Mouse (Mus musculus): ENCODE data around the gene Heatr5a. TPM values are rescaled to one million over a fixed set of nuclear protein-coding genes. Genes with fewer than 3 reads are reported as not detected.

The Heatr5a gene
- polyA plus RNA-seq, 1 experiment from 2014 or later = 7.9 TPM

DNA sequence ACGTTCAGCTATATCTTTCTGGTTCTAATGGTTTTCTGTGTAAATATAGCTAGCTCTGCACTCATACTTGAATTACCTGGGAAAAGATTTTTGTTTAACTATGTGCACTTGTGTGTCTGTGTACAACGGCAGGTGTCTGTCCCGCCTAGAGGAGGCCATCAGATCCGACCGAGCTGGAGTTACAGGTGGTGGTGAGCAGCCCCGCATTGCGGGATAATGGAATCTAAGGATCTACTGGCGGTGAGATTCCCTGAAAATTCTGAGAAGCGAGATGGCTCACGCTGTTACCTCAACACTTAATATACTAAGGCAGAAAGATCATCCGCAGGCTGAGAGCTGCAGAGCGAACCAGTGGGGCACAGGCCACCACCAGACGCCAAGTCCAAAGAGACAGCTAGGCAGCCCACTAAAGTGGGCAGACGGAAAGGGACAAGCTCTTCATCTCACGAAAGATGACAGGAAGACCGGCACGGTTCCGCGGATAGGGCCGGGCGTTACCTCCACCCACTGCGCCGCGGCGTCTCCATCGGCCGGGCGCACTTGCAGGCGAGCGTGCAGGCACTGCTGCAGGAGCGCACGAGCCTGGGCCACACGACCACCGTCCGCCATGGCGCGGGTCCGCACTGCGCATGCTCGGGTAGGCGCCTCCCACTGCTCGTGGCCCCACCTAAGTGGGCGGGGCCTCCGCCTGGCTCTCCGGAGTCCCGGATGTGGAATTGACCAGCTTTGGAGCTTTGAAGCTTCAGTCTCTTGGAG is 34.9 kb upstream of the Heatr5a start, which contains the start of gene Dtd2:
TSS of gene Dtd2 (minus strand) at position 625 of the 756 bp plus-strand sequence.
- peak; percentile 95 for ATAC-seq (replicated peaks; ENCODE audit: extremely low read depth, insufficient read depth, low FRiP score)
- 0 out of 2 replicates have a peak, but pooled peaks cover 2% of the 10 kb centered on the region for H3K36me3 ChIP-seq (ENCODE audit: control insufficient read depth, insufficient read depth)
- no peaks in the 10 kb centered on the region for H3K27me3 ChIP-seq (ENCODE audit: control insufficient read depth, insufficient read depth, low read length)
- H3K9ac ChIP-seq (ENCODE audit: low read length) = peak within 1 kb of the TSS; percentile 73
- H3K4me2 ChIP-seq (ENCODE audit: low read depth, low read length) = peak within 1 kb of the TSS; percentile 78
- peaks cover 7% of the 10 kb centered on the region; the same call in 1 of the 2 replicates for H3K4me1 ChIP-seq (ENCODE audit: control insufficient read depth, insufficient read depth, low read length)
- 2% methylated on average over 46 of the region's 46 CpGs for WGBS
- no peaks in the 10 kb centered on the region for H3K9me3 ChIP-seq (replicated peaks; ENCODE audit: control insufficient read depth, low read length)
- H3K27ac ChIP-seq (ENCODE audit: low read length) = peak within 1 kb of the TSS; percentile 58; the same call in 1 of the 2 replicates
- H3K4me3 ChIP-seq (ENCODE audit: low read length) = peak within 1 kb of the TSS; percentile 65

DNA sequence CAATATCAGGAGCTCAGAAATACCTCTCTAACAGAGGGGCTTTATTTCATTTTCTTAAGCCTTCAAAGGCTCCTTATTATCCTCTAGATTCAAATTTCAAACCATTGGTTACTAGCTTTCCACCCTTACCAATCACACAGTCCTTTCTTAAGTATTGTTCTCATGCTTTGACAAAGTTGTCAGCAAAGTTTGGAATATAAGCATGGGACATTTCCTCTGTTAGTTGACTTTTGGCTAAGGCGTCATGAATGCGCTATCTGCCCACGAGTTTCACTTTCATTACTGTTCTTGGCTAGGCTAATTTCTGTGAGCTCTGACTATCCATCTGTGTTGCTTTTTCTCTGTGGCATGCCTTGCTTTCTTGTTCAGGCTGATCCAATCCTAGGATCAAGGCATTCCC is 31.6 kb upstream of the Heatr5a start:
- peaks cover 7% of the 10 kb centered on the region; the same call in 1 of the 2 replicates for H3K4me1 ChIP-seq (ENCODE audit: control insufficient read depth, insufficient read depth, low read length)
- H3K9ac ChIP-seq (ENCODE audit: low read length) = no peak overlapping the region
- H3K9me3 ChIP-seq (replicated peaks; ENCODE audit: control insufficient read depth, low read length) = no peaks in the 10 kb centered on the region
- no peaks in the 10 kb centered on the region for H3K27me3 ChIP-seq (ENCODE audit: control insufficient read depth, insufficient read depth, low read length)
- H3K4me3 ChIP-seq (ENCODE audit: low read length) = no peak overlapping the region
- no peak overlapping the region for H3K27ac ChIP-seq (ENCODE audit: low read length)
- H3K4me2 ChIP-seq (ENCODE audit: low read depth, low read length) = no peak overlapping the region
- 89% methylated on average over 3 of the region's 3 CpGs for WGBS
- no peak for ATAC-seq (replicated peaks; ENCODE audit: extremely low read depth, insufficient read depth, low FRiP score)
- H3K36me3 ChIP-seq (ENCODE audit: control insufficient read depth, insufficient read depth) = peaks cover 9% of the 10 kb centered on the region

DNA sequence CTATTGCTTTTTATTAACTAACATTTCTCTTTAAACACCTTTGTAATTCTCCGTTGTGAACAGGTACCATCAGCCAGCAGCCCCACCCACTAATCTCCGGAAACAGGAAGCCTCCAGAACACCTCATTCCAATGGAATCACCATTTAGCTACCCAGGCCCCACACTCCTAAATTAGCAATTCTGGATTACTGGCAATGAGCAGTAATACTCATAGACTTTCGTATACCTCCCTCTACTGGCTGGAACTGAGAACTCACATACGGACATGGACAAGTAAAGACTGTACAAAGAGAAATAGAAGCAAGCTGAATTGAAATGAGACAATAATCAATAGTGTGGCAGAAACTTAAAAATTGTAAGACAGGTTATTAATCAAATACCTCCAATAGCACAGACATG is 30.4 kb upstream of the Heatr5a start:
- 20% methylated on average over 4 of the region's 4 CpGs for WGBS
- peaks cover 6% of the 10 kb centered on the region; the same call in 1 of the 2 replicates for H3K4me1 ChIP-seq (ENCODE audit: control insufficient read depth, insufficient read depth, low read length)
- no peaks in the 10 kb centered on the region for H3K27me3 ChIP-seq (ENCODE audit: control insufficient read depth, insufficient read depth, low read length)
- peaks cover 13% of the 10 kb centered on the region for H3K36me3 ChIP-seq (ENCODE audit: control insufficient read depth, insufficient read depth)
- no peak overlapping the region for H3K9ac ChIP-seq (ENCODE audit: low read length)
- H3K4me3 ChIP-seq (ENCODE audit: low read length) = no peak overlapping the region
- H3K4me2 ChIP-seq (ENCODE audit: low read depth, low read length) = no peak overlapping the region
- H3K27ac ChIP-seq (ENCODE audit: low read length) = no peak overlapping the region
- H3K9me3 ChIP-seq (replicated peaks; ENCODE audit: control insufficient read depth, low read length) = no peaks in the 10 kb centered on the region
- 0 out of 2 replicates have a peak, but pooled peaks have one; percentile 50 for ATAC-seq (replicated peaks; ENCODE audit: extremely low read depth, insufficient read depth, low FRiP score)

DNA sequence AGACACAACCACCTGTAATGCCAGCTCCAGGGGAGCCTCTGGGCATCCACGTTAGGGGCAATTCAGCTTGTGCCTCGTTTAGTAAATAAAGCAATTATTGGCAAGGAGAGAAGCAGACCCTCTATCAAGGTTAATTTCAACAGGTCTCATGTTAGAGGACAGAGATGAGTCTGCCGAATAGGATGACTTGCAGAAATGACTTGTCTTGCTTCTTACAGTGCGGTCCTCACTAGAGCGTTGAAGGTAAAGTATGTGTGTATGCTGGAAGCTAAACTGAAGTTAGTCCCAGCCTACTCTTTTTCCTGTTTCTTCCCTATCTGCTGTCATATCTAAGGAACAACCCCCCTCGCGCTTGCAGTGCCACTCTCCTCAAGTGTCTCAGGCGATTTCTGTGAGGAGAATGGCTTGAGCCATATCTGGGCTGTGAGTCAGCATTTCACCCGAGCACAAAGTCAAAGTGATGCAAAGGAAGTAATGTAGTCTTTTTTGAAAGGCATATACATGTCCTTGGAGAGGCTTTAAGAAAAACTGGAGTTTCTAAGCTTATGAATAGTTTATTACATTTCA is 27.3 kb upstream of the Heatr5a start:
- no peaks in the 10 kb centered on the region for H3K9me3 ChIP-seq (replicated peaks; ENCODE audit: control insufficient read depth, low read length)
- ATAC-seq (replicated peaks; ENCODE audit: extremely low read depth, insufficient read depth, low FRiP score) = no peak
- no peak overlapping the region for H3K4me2 ChIP-seq (ENCODE audit: low read depth, low read length)
- no peak overlapping the region for H3K4me3 ChIP-seq (ENCODE audit: low read length)
- no peak overlapping the region for H3K27ac ChIP-seq (ENCODE audit: low read length)
- H3K4me1 ChIP-seq (ENCODE audit: control insufficient read depth, insufficient read depth, low read length) = no peaks in the 10 kb centered on the region
- 77% methylated on average over 9 of the region's 9 CpGs for WGBS
- H3K9ac ChIP-seq (ENCODE audit: low read length) = no peak overlapping the region
- H3K27me3 ChIP-seq (ENCODE audit: control insufficient read depth, insufficient read depth, low read length) = no peaks in the 10 kb centered on the region
- peaks cover 11% of the 10 kb centered on the region for H3K36me3 ChIP-seq (ENCODE audit: control insufficient read depth, insufficient read depth)

DNA sequence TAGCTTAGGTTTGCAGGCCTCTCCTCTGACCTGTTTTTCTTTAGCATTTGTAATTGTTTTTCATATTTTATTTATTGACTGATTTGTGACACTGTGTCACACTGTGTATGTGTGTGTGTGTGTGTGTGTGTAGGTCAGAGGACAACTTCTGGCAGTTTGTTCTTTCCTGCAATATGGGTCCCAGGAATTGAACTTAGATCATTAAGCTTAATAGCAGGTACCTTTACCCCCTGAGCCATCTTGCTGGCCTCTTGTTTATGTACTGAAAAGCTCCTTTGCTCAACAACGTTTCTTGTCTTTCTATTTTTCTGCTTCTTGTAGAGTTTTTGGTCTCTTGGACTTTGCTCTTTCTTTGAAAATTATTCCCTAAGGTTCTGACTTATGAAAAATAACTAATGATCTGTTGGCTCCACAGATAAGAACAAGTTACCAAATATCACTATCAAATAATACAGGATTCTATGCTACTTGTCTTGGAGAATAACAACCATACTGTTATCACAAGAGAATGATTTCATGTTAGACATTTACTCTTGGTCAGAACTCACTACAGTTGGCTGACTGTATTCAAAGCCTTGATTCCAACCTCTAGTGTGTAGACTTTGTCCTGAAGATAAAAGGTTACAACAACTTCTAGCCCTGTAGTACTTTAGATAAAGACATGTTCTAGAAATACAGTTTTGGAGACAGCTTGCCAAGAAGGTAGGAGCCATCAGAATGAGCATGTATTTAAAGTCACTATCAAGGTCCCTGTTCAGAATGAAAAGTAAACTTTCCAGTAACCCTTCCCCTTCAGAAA is 24.8 kb upstream of the Heatr5a start:
- peaks cover 11% of the 10 kb centered on the region for H3K36me3 ChIP-seq (ENCODE audit: control insufficient read depth, insufficient read depth)
- H3K9me3 ChIP-seq (replicated peaks; ENCODE audit: control insufficient read depth, low read length) = no peaks in the 10 kb centered on the region
- no peaks in the 10 kb centered on the region for H3K4me1 ChIP-seq (ENCODE audit: control insufficient read depth, insufficient read depth, low read length)
- no peak overlapping the region for H3K27ac ChIP-seq (ENCODE audit: low read length)
- no peak overlapping the region for H3K4me3 ChIP-seq (ENCODE audit: low read length)
- no peak for ATAC-seq (replicated peaks; ENCODE audit: extremely low read depth, insufficient read depth, low FRiP score)
- no peak overlapping the region for H3K4me2 ChIP-seq (ENCODE audit: low read depth, low read length)
- H3K27me3 ChIP-seq (ENCODE audit: control insufficient read depth, insufficient read depth, low read length) = no peaks in the 10 kb centered on the region
- no peak overlapping the region for H3K9ac ChIP-seq (ENCODE audit: low read length)
- WGBS = 83% methylated on average over 1 of the region's 1 CpGs

DNA sequence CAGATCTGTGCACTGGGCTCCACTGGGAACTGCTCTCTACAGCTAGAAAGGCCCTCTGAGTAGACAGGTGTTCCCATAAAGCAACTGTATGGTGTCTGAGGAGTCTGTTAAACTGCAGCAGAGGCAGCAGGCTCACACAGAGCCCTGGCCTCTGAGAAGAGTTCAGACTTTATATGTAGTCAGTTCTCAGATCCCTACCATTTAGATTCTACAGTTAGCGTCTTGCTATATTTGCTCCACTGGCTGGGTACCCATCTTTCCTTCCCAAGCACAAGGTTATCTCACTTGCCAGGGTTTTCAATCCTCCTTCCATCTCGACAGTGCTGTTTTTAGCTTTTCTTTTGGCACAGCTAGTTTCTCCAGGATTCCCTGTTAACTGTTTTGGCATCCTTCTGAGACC is 19.5 kb upstream of the Heatr5a start:
- WGBS = 58% methylated on average over 2 of the region's 2 CpGs
- no peak overlapping the region for H3K4me2 ChIP-seq (ENCODE audit: low read depth, low read length)

DNA sequence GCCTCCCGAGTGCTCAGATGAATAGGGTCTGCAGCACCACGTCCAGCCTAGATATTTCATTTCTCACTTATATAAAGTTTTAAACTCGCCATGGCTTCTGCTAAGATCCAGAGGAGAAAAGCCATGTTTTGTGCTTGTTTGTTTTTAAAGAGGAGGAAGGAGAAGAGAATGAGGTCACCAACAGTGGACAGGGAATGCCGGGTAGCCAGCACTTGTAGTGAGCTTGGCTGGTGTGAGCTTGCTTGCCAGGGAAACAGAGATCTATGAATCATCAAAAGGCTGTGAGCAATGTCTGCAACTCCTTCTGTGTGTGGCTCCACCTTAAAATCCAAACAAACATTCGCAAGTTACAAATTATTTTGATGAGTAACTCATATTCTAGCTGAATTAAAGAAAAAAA is 17.4 kb upstream of the Heatr5a start:
- no peak for ATAC-seq (replicated peaks; ENCODE audit: extremely low read depth, insufficient read depth, low FRiP score)
- H3K4me1 ChIP-seq (ENCODE audit: control insufficient read depth, insufficient read depth, low read length) = no peaks in the 10 kb centered on the region
- 0 out of 2 replicates have a peak, but pooled peaks cover 3% of the 10 kb centered on the region for H3K36me3 ChIP-seq (ENCODE audit: control insufficient read depth, insufficient read depth)
- H3K4me2 ChIP-seq (ENCODE audit: low read depth, low read length) = no peak overlapping the region
- no peak overlapping the region for H3K4me3 ChIP-seq (ENCODE audit: low read length)
- no peak overlapping the region for H3K27ac ChIP-seq (ENCODE audit: low read length)
- 76% methylated on average over 5 of the region's 5 CpGs for WGBS
- H3K9ac ChIP-seq (ENCODE audit: low read length) = no peak overlapping the region
- H3K9me3 ChIP-seq (replicated peaks; ENCODE audit: control insufficient read depth, low read length) = no peaks in the 10 kb centered on the region
- no peaks in the 10 kb centered on the region for H3K27me3 ChIP-seq (ENCODE audit: control insufficient read depth, insufficient read depth, low read length)

More for the DNA sequence above, 19.5 kb upstream of the Heatr5a start:
- H3K27me3 ChIP-seq (ENCODE audit: control insufficient read depth, insufficient read depth, low read length) = no peaks in the 10 kb centered on the region
- no peak overlapping the region for H3K9ac ChIP-seq (ENCODE audit: low read length)
- H3K9me3 ChIP-seq (replicated peaks; ENCODE audit: control insufficient read depth, low read length) = no peaks in the 10 kb centered on the region
- H3K27ac ChIP-seq (ENCODE audit: low read length) = no peak overlapping the region
- no peak overlapping the region for H3K4me3 ChIP-seq (ENCODE audit: low read length)
- no peak for ATAC-seq (replicated peaks; ENCODE audit: extremely low read depth, insufficient read depth, low FRiP score)
- H3K4me1 ChIP-seq (ENCODE audit: control insufficient read depth, insufficient read depth, low read length) = no peaks in the 10 kb centered on the region
- 0 out of 2 replicates have a peak, but pooled peaks cover 3% of the 10 kb centered on the region for H3K36me3 ChIP-seq (ENCODE audit: control insufficient read depth, insufficient read depth)

DNA sequence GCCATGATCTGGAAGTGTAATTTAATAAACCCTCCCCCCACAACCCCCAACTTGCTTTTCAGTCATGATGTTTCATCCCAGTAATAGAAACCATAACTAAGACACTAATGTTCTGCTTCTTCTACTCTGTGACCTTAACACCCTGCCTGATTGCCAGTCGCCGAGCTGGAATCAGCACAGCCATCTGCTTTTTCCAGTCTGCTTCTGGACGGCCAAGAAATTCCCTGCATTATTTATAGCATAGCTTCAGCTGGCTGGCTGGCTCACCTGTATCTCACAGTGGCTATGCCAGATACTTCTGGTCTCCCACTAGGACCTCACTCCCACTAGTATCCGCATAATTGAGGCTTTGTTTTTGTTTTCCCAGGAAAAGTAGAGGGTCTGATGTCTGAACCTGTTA is 14.7 kb upstream of the Heatr5a start:
- 30% methylated on average over 4 of the region's 4 CpGs for WGBS
- Histone ChIP-seq H3K36me3 (ENCODE audit: control insufficient read depth, insufficient read depth) (0 out of 2 replicates have a peak, but pooled peaks cover 3% of the 10 kb centered on the region), H3K27me3 (ENCODE audit: control insufficient read depth, insufficient read depth, low read length) (no peaks in the 10 kb centered on the region), H3K27ac (ENCODE audit: low read length) (no peak overlapping the region), H3K4me3 (ENCODE audit: low read length) (no peak overlapping the region), H3K4me1 (ENCODE audit: control insufficient read depth, insufficient read depth, low read length) (no peaks in the 10 kb centered on the region), H3K4me2 (ENCODE audit: low read depth, low read length) (no peak overlapping the region), H3K9ac (ENCODE audit: low read length) (no peak overlapping the region), H3K9me3 (replicated peaks; ENCODE audit: control insufficient read depth, low read length) (no peaks in the 10 kb centered on the region)
- no peak for ATAC-seq (replicated peaks; ENCODE audit: extremely low read depth, insufficient read depth, low FRiP score)

Measured in heart, embryonic 16.5 days (tissue).